In genomic region chr10:80136952-80137625, GRCm38 (mm10) we compare ENCODE assay signal across 9 mouse cellular contexts. TPM values are rescaled to one million over a fixed set of nuclear protein-coding genes. Genes with fewer than 3 reads are reported as not detected.
DNase-seq lines count a peak whose midpoint lies in the region; ATAC-seq and TF ChIP-seq lines count a peak whose summit lies in the region.
"Had no signal": no experiment of that assay in that cellular context is flagged by ENCODE, and none has a peak within 500 bp of the region (broad histone marks: within the 10 kb centered on the region; RNA-seq: fewer than 3 reads in every experiment).

No protein-coding gene starts in this region.

- no peak for DNase-seq in layer of hippocampus, adult 2 months (ENCODE audit: low spot score in 2 of 2)
- DNase-seq in layer of hippocampus, adult 9-10 months (ENCODE audit: low spot score) = no peak
- DNase-seq in brain, adult 2 months (ENCODE audit: low read depth, low spot score) = peak; percentile 90
- peak; percentile 47 for DNase-seq in limb, embryonic 10.5 days (ENCODE audit: low spot score)
- DNase-seq in midbrain, embryonic 14.5 days = no peak
- no peak for DNase-seq in adipocyte (ENCODE audit: low spot score)
- no peak for DNase-seq in frontal cortex, postnatal 14 days (ENCODE audit: low spot score in 2 of 2)

- TF ChIP-seq CTCF in layer of hippocampus, adult 2 months (conservative IDR thresholded peaks at IDR 0.05) = no peak

- peaks cover 32% of the 10 kb centered on the region for H3K36me3 ChIP-seq in embryonic facial prominence, embryonic 15.5 days
- peaks cover 45% of the 10 kb centered on the region for H3K36me3 ChIP-seq in limb, embryonic 10.5 days
- H3K36me3 ChIP-seq in midbrain, embryonic 14.5 days (ENCODE audit: control insufficient read depth, insufficient read depth, low read length) = peaks cover 43% of the 10 kb centered on the region

- peaks cover 55% of the 10 kb centered on the region for H3K4me1 ChIP-seq in embryonic facial prominence, embryonic 15.5 days
- H3K4me1 ChIP-seq in limb, embryonic 10.5 days = peaks cover 61% of the 10 kb centered on the region
- H3K4me1 ChIP-seq in midbrain, embryonic 14.5 days (ENCODE audit: control insufficient read depth, insufficient read depth, low read length) = peaks cover 33% of the 10 kb centered on the region

- 5% methylated on average over 29 of the region's 29 CpGs for WGBS in embryonic facial prominence, embryonic 15.5 days
- WGBS in limb, embryonic 10.5 days = 6% methylated on average over 29 of the region's 29 CpGs
- 3% methylated on average over 29 of the region's 29 CpGs for WGBS in midbrain, embryonic 14.5 days

- no peaks in the 10 kb centered on the region for H3K9me3 ChIP-seq in embryonic facial prominence, embryonic 15.5 days (replicated peaks)
- H3K9me3 ChIP-seq in limb, embryonic 10.5 days (replicated peaks) = 0 out of 2 replicates have a peak, but pooled peaks cover 2% of the 10 kb centered on the region
- H3K9me3 ChIP-seq in midbrain, embryonic 14.5 days (ENCODE audit: control insufficient read depth, low read length) = no peaks in the 10 kb centered on the region

- 0 out of 2 replicates have a peak overlapping the region, but pooled peaks have one; percentile 15 for H3K9ac ChIP-seq in embryonic facial prominence, embryonic 15.5 days
- H3K9ac ChIP-seq in midbrain, embryonic 14.5 days (replicated peaks; ENCODE audit: low read length) = peak overlapping the region; percentile 93

- peaks cover 13% of the 10 kb centered on the region for H3K27me3 ChIP-seq in embryonic facial prominence, embryonic 15.5 days
- peaks cover 74% of the 10 kb centered on the region for H3K27me3 ChIP-seq in limb, embryonic 10.5 days (ENCODE audit: low read depth, poor library complexity, severe bottlenecking)
- H3K27me3 ChIP-seq in midbrain, embryonic 14.5 days (ENCODE audit: control insufficient read depth, insufficient read depth, low read length) = no peaks in the 10 kb centered on the region; the same call in 1 of the 2 replicates

- peak overlapping the region; percentile 60 for H3K4me3 ChIP-seq in layer of hippocampus, adult 2 months
- peak overlapping the region; percentile 61 for H3K4me3 ChIP-seq in embryonic facial prominence, embryonic 15.5 days (replicated peaks)
- H3K4me3 ChIP-seq in limb, embryonic 10.5 days = peak overlapping the region; percentile 85
- H3K4me3 ChIP-seq in midbrain, embryonic 14.5 days (replicated peaks; ENCODE audit: low read depth, low read length) = peak overlapping the region; percentile 80

- no peak for ATAC-seq in embryonic facial prominence, embryonic 15.5 days (ENCODE audit: insufficient number of reproducible peaks, low FRiP score, low TSS enrichment, low read depth)
- no peak for ATAC-seq in midbrain, embryonic 14.5 days (ENCODE audit: low FRiP score, low TSS enrichment)

- peak overlapping the region; percentile 99 for H3K27ac ChIP-seq in layer of hippocampus, adult 2 months
- H3K27ac ChIP-seq in embryonic facial prominence, embryonic 15.5 days (replicated peaks) = peak overlapping the region; percentile 79; the same call in 1 of the 2 replicates
- H3K27ac ChIP-seq in limb, embryonic 10.5 days = peak overlapping the region; percentile 88
- H3K27ac ChIP-seq in midbrain, embryonic 14.5 days (replicated peaks; ENCODE audit: low read depth, low read length) = peak overlapping the region; percentile 94
- H3K27ac ChIP-seq: macrophage had no signal

- peak overlapping the region; percentile 85 for H3K4me2 ChIP-seq in embryonic facial prominence, embryonic 15.5 days (replicated peaks)
- peak overlapping the region; percentile 93 for H3K4me2 ChIP-seq in midbrain, embryonic 14.5 days (ENCODE audit: low read length)

RNA-seq across cellular contexts. Expression of gene Atp5d, which starts 1.3 kb away (rescaled TPM):
- 100 to 1,000 TPM; 332 to 344 TPM for total RNA-seq in layer of hippocampus, adult 2 months (2021)
- polyA plus RNA-seq in embryonic facial prominence, embryonic 15.5 days (2015; fragmentation: Nextera tagmentation; extraction: Ambion mirVana) = 516 and 519 TPM in 2 replicates
- polyA plus RNA-seq in limb, embryonic 10.5 days (2016; fragmentation: Nextera tagmentation; extraction: Ambion mirVana) = 487 and 503 TPM in 2 replicates
- 407 and 480 TPM in 2 replicates for polyA plus RNA-seq in midbrain, embryonic 14.5 days (2014; fragmentation: Nextera tagmentation; extraction: Ambion mirVana)

RNA-seq across cellular contexts. Expression of gene Cbarp, which starts 3.5 kb away (rescaled TPM):
- total RNA-seq in layer of hippocampus, adult 2 months (2021) = 100 to 1,000 TPM; 331 to 341 TPM
- 9.3 and 10.9 TPM in 2 replicates for polyA plus RNA-seq in embryonic facial prominence, embryonic 15.5 days (2015; fragmentation: Nextera tagmentation; extraction: Ambion mirVana)
- polyA plus RNA-seq in limb, embryonic 10.5 days (2016; fragmentation: Nextera tagmentation; extraction: Ambion mirVana) = 3.3 and 4.7 TPM in 2 replicates
- polyA plus RNA-seq in midbrain, embryonic 14.5 days (2014; fragmentation: Nextera tagmentation; extraction: Ambion mirVana) = 78.9 and 101 TPM in 2 replicates

RNA-seq across cellular contexts. Expression of gene Midn, which starts 11.0 kb away (rescaled TPM):
- total RNA-seq in layer of hippocampus, adult 2 months (2021) = 10 to 100 TPM; 53.1 to 54.5 TPM
- polyA plus RNA-seq in embryonic facial prominence, embryonic 15.5 days (2015; fragmentation: Nextera tagmentation; extraction: Ambion mirVana) = 18.3 and 20.4 TPM in 2 replicates
- polyA plus RNA-seq in limb, embryonic 10.5 days (2016; fragmentation: Nextera tagmentation; extraction: Ambion mirVana) = 26.2 and 27.1 TPM in 2 replicates
- polyA plus RNA-seq in midbrain, embryonic 14.5 days (2014; fragmentation: Nextera tagmentation; extraction: Ambion mirVana) = 62.6 and 65.6 TPM in 2 replicates

RNA-seq across cellular contexts. Expression of gene Stk11, which starts 21.5 kb away (rescaled TPM):
- 10 to 100 TPM; 96.8 to 97.7 TPM for total RNA-seq in layer of hippocampus, adult 2 months (2021)
- 21.3 and 27.3 TPM in 2 replicates for polyA plus RNA-seq in embryonic facial prominence, embryonic 15.5 days (2015; fragmentation: Nextera tagmentation; extraction: Ambion mirVana)
- polyA plus RNA-seq in limb, embryonic 10.5 days (2016; fragmentation: Nextera tagmentation; extraction: Ambion mirVana) = 16.1 and 17.0 TPM in 2 replicates
- polyA plus RNA-seq in midbrain, embryonic 14.5 days (2014; fragmentation: Nextera tagmentation; extraction: Ambion mirVana) = 26.5 and 38.7 TPM in 2 replicates

RNA-seq across cellular contexts. Expression of gene Cirbp, which starts 28.7 kb away (rescaled TPM):
- total RNA-seq in layer of hippocampus, adult 2 months (2021) = 100 to 1,000 TPM in 1 of 2 experiments, 10 to 100 TPM in 1; 88.3 to 103 TPM
- 102 and 116 TPM in 2 replicates for polyA plus RNA-seq in embryonic facial prominence, embryonic 15.5 days (2015; fragmentation: Nextera tagmentation; extraction: Ambion mirVana)
- 90.7 and 129 TPM in 2 replicates for polyA plus RNA-seq in limb, embryonic 10.5 days (2016; fragmentation: Nextera tagmentation; extraction: Ambion mirVana)
- 295 and 421 TPM in 2 replicates for polyA plus RNA-seq in midbrain, embryonic 14.5 days (2014; fragmentation: Nextera tagmentation; extraction: Ambion mirVana)

Comparison
In these comparisons a context has a peak if more than half of its experiments do, and no peak if none do; other contexts are left out.
1. DNase-seq: peak in brain, adult 2 months (single experiment) and limb, embryonic 10.5 days (single experiment); none in layer of hippocampus, adult 2 months (0 of 2), layer of hippocampus, adult 9-10 months (single experiment), midbrain, embryonic 14.5 days (single experiment), adipocyte (single experiment) and frontal cortex, postnatal 14 days (0 of 2).
2. Peak in every context shown above with its lines, with median percentiles within 50 percentile points of each other: H3K27ac ChIP-seq and H3K4me3 ChIP-seq.